Mouse (Mus musculus) liver, postnatal 0 days (tissue): ENCODE data around the gene Gm5105. TPM values are rescaled to one million over a fixed set of nuclear protein-coding genes. Genes with fewer than 3 reads are reported as not detected.

Experiments used
- ATAC-seq: fragments of 200-750 bp; cut with Nextera tagmentation; 2 replicates; pipeline ENCODE4 v1.8.0; 2017; ENCODE audit warnings: mild to moderate bottlenecking, moderate library complexity
- DNase-seq: peaks from one replicate; pipeline ENCODE4 v3.0.0-alpha.2; 2016
- H3K27ac ChIP-seq: fragments of 300-500 bp; sonication (generic); 2 replicates; pipeline ENCODE4 v1.5.1; 2014; ENCODE audit warnings: antibody characterized with exemption, moderate library complexity, mild to moderate bottlenecking, low read depth
- H3K27me3 ChIP-seq: fragments of 300-500 bp; sonication (generic); 2 replicates; pipeline ENCODE4 v1.6.1; 2014; ENCODE audit warnings: low read length, control low read depth, mixed read lengths; ENCODE audit not compliant: insufficient read depth
- H3K36me3 ChIP-seq: fragments of 300-500 bp; sonication (generic); replicated peaks from 2 replicates; pipeline ENCODE4 v1.6.1; 2014; ENCODE audit warnings: mild to moderate bottlenecking, control low read depth, low read length, moderate library complexity, mixed read lengths; ENCODE audit not compliant: insufficient read depth
- H3K4me1 ChIP-seq: fragments of 300-500 bp; sonication (generic); 2 replicates; pipeline ENCODE4 v1.6.1; 2014; ENCODE audit warnings: antibody characterized with exemption, mild to moderate bottlenecking, control low read depth; ENCODE audit not compliant: insufficient read depth
- H3K4me2 ChIP-seq: fragments of 300-500 bp; sonication (generic); 2 replicates; pipeline ENCODE4 v1.6.1; 2014; ENCODE audit warnings: low read depth, mild to moderate bottlenecking, low read length, moderate library complexity, mixed read lengths
- H3K4me3 ChIP-seq: fragments of 300-500 bp; sonication (generic); 2 replicates; pipeline ENCODE4 v1.5.1; 2014; ENCODE audit warnings: low read depth, low read length
- H3K9ac ChIP-seq: fragments of 300-500 bp; sonication (generic); replicated peaks from 2 replicates; pipeline ENCODE4 v1.6.1; 2014; ENCODE audit warnings: mild to moderate bottlenecking, moderate library complexity
- H3K9me3 ChIP-seq: fragments of 300-500 bp; sonication (generic); 2 replicates; pipeline ENCODE4 v1.6.1; 2016; ENCODE audit warnings: mild to moderate bottlenecking, control low read depth, low read length, mixed read lengths
- CTCF ChIP-seq: sonication (generic); IDR thresholded peaks from 2 replicates; pipeline ENCODE4 v1.5.1; 2016; ENCODE audit warnings: antibody characterized with exemption, low read depth
- EP300 ChIP-seq: IDR thresholded peaks from 2 replicates; pipeline ENCODE4 v1.6.1; 2016; ENCODE audit warnings: antibody characterized with exemption, low read depth, mild to moderate bottlenecking
- WGBS: fragments of 180-500 bp; shearing (Covaris S2); extraction: QIAGEN DNeasy Blood & Tissue Kit; methylation state at CpG from one replicate; pipeline ENCODE4 v1.1.7; 2014; ENCODE audit not compliant: insufficient replicate concordance; 5-methylcytosine and 5-hydroxymethylcytosine counted together
- polyA plus RNA-seq: library from polyadenylated mRNA; unstranded; fragments of >200 nt; fragmentation: Nextera tagmentation; extraction: Ambion mirVana; gene quantifications from 2 replicates; pipeline ENCODE4 v1.2.1, GENCODE M21; 2015

Gm5105 gene
- polyA plus RNA-seq, 1 experiment from 2014 or later, result not detected

DNA sequence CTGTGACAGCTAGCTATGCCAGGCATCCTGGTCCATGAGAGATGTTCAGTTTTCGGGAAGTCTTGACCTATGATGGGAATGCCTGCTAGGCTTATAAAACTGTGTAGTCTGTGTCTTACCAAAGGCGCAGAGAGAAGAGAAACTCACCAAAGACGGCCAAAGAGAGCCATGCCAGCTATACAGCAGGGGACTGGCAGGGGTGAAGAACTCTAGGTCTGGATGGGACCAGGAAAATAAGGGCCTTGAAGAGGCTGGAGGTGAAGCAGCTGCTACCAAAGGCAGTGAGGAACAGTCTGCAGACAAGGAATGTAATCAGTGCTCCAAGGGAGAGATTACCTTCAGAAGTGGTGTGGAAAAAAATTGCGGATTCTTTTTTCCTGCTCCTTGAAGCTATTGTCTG, 16.7 kb upstream of the Gm5105 start:
- 78% methylated on average over 4 of the region's 4 CpGs for WGBS

DNA sequence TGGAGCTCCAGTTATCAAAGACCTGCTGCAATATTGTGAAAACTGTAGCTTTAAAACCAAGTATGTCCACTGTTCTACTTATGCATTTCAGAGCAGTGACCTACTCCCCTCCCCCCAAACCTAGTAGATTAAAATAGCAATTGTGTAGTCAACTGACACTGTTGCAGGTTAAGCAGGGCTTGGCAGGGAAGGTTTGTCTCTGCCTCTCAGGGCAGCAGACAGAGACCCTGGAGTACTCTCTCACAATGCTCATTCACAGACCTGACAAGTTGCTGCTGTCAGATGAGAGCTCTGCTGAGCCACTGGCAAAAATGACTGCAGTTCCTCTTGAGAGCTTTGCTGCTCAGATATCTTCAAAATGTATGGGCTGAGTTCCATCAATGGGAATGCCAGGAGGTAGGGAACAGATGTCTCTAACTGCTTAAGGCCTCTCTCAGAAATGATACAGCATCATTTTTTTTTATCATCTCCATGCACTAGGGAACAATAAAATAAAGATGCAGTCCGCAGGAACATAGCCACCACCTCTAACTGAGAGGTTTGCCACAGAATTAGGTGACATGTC, 16.0 kb upstream of the Gm5105 start:
- WGBS, result 85% methylated on average over 1 of the region's 1 CpGs
- H3K9me3 ChIP-seq, result no peaks in the 10 kb centered on the region
- ATAC-seq (no peak), DNase-seq (no peak)
- no peaks in the 10 kb centered on the region for H3K36me3 ChIP-seq
- no peak overlapping the region for H3K4me3 ChIP-seq
- H3K27me3 ChIP-seq, result no peaks in the 10 kb centered on the region
- H3K4me1 ChIP-seq, result no peaks in the 10 kb centered on the region
- no peak overlapping the region for H3K4me2 ChIP-seq
- no peak overlapping the region for H3K9ac ChIP-seq
- H3K27ac ChIP-seq, result no peak overlapping the region
- no peak for TF ChIP-seq CTCF
- no peak for TF ChIP-seq EP300

More for the DNA sequence above, 16.7 kb upstream of the Gm5105 start:
- Histone ChIP-seq H3K4me1 (no peaks in the 10 kb centered on the region), H3K27me3 (no peaks in the 10 kb centered on the region), H3K9ac (no peak overlapping the region), H3K4me2 (no peak overlapping the region), H3K36me3 (no peaks in the 10 kb centered on the region), H3K4me3 (no peak overlapping the region), H3K27ac (no peak overlapping the region), H3K9me3 (no peaks in the 10 kb centered on the region)
- DNase-seq (no peak), ATAC-seq (no peak)
- TF ChIP-seq CTCF (no peak), EP300 (no peak)

GRCm38 (mm10) chr3:138078701-138079100, 11.5 kb upstream of the Gm5105 start:
- ATAC-seq, result no peak

GRCm38 (mm10) chr3:138077476-138078340, 10.5 kb upstream of the Gm5105 start:
- H3K27me3 ChIP-seq, result no peaks in the 10 kb centered on the region
- ATAC-seq (no peak), DNase-seq (no peak)
- WGBS, result 73% methylated on average over 11 of the region's 11 CpGs
- TF ChIP-seq EP300 (no peak), CTCF (no peak)
- H3K27ac ChIP-seq, result no peak overlapping the region
- no peak overlapping the region for H3K4me2 ChIP-seq
- H3K4me1 ChIP-seq, result no peaks in the 10 kb centered on the region
- H3K36me3 ChIP-seq, result no peaks in the 10 kb centered on the region
- no peak overlapping the region for H3K4me3 ChIP-seq
- H3K9me3 ChIP-seq, result no peaks in the 10 kb centered on the region
- no peak overlapping the region for H3K9ac ChIP-seq

More at GRCm38 (mm10) chr3:138078701-138079100, 11.5 kb upstream of the Gm5105 start:
- no peak for DNase-seq
- Histone ChIP-seq H3K9me3 (no peaks in the 10 kb centered on the region), H3K4me1 (no peaks in the 10 kb centered on the region), H3K9ac (no peak overlapping the region), H3K27ac (no peak overlapping the region), H3K36me3 (no peaks in the 10 kb centered on the region), H3K4me3 (no peak overlapping the region), H3K4me2 (no peak overlapping the region), H3K27me3 (no peaks in the 10 kb centered on the region)
- WGBS, result 62% methylated on average over 1 of the region's 1 CpGs
- no peak for TF ChIP-seq CTCF
- no peak for TF ChIP-seq EP300

DNA sequence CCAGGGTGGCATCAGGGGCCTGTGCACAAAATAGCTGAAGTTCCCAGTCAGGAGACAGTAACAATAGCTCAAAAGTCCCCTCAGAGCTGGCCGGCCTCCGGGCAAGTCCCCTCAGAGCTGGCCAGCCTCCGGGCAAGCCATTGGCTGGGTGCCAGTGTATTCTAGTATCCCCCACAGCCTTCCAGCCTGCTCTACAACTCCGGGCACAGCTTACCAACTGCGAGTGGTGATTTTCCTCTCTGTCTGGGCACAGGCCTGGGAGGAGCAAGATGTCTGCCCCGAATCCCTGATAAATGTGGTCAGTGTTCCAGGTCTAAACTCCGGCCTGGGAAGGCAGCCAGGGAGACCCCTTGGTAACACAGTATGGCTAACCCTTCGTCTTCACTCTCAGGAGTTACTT, 8.0 kb upstream of the Gm5105 start:
- H3K27me3 ChIP-seq, result no peaks in the 10 kb centered on the region
- WGBS, result 77% methylated on average over 8 of the region's 8 CpGs
- no peak overlapping the region for H3K4me2 ChIP-seq
- no peaks in the 10 kb centered on the region for H3K36me3 ChIP-seq
- no peaks in the 10 kb centered on the region for H3K4me1 ChIP-seq
- no peaks in the 10 kb centered on the region for H3K9me3 ChIP-seq
- DNase-seq (no peak), ATAC-seq (no peak)
- no peak overlapping the region for H3K27ac ChIP-seq
- no peak overlapping the region for H3K9ac ChIP-seq
- no peak overlapping the region for H3K4me3 ChIP-seq
- TF ChIP-seq EP300, result no peak
- TF ChIP-seq CTCF, result no peak

DNA sequence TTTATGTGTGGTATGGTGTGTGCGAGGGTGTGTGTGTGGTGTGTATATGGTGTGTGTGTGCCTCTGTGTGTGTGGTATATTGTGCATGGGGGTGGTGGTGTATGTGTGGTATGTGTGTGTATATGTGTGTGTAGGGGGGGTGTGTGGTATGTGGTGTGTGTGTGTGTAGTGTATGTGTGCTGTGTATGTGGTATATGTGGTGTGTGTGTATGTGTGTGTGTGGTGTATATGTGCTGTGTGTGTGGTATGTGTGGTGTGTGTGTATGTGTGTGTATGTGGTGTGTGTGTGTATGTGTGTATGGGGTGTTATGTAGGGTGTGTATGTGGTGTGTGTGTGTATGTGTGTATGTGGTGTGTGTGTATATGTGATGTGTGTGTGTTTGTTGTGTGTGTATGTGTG, 7.0 kb upstream of the Gm5105 start:
- no peaks in the 10 kb centered on the region for H3K9me3 ChIP-seq
- no peaks in the 10 kb centered on the region for H3K36me3 ChIP-seq
- no peak overlapping the region for H3K9ac ChIP-seq
- no peak for TF ChIP-seq CTCF
- TF ChIP-seq EP300, result no peak
- no peak overlapping the region for H3K4me3 ChIP-seq
- H3K27ac ChIP-seq, result no peak overlapping the region
- ATAC-seq, result no peak
- no peaks in the 10 kb centered on the region for H3K4me1 ChIP-seq
- 87% methylated on average over 1 of the region's 1 CpGs for WGBS
- H3K4me2 ChIP-seq, result no peak overlapping the region
- no peaks in the 10 kb centered on the region for H3K27me3 ChIP-seq
- no peak for DNase-seq
